Mouse (Mus musculus): ENCODE results near the gene Ptcra.
A peak's percentile ranks its signal among the peaks of the same experiment; 100 is the strongest.

Ptcra gene

DNA sequence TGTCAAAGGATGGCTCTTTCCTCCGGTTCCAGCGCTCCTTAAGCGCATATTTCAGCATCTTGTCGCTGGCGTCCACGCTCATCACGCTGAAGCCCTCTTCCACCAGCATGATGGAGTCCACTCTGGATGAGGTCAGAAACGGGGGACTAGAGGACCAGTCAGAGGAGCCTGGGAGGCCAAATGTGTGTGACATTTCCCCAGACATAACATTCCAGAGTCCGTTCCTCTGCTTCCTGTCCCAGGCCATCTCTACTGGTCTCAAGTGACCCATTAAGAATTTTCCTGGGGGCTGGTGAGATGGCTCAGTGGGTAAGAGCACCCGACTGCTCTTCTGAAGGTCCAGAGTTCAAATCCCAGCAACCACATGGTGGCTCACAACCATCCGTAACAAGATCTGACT, 36.2 kb downstream of the Ptcra start:
- no peak for DNase-seq (ENCODE audit: extremely low spot score, low read depth, low spot score)

DNA sequence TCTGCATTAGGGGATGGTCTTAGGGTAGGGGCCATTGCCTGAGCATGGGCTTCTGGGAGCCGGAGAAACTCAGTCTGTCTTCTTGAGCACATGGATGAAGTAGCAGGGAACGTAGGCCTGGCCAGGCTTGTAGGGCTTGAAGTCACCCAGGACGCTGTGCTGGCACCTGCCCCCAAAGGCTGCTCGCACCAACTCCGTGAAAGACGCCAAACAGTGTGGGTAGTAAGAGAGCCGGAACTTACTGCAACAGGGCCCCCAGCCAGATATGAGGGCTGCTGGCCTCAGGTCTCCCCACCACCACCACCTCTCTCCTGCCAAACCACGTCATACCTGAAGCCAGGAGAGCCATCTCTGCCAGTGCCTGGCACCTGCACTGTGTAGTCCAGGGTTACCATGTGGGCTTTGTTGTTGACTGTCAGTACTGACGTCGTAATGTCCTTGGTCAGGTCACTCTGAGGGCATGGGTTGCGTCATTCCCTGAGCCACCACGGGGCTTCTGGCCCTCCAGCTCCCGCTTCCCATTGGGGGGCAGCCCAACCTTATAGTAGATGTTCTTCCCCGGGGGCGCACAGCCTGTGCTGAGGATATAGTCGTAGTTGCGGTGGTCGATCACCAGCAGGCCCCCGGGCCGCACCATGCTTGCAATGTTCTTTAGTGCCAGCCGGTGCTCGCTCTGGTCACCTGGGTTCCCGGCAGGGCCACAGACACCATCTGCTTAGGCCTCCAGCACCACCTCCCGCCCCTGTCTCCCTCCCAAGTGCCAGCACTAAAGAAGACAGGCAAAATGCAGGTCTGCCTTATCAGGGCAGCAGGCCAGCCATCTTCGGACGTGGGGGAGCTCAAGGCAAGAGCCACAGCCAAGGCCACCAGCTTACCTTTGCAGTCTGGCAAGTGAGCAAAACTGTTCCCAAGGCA, 37.5 kb downstream of the Ptcra start:
- no peak for DNase-seq (ENCODE audit: extremely low spot score, low read depth, low spot score)

- DNase-seq (ENCODE audit: extremely low spot score, low read depth, low spot score) = peak; percentile 26
Observed at GRCm38 (mm10) chr17:46725273-46725672, 38.2 kb downstream of the Ptcra start.

DNA sequence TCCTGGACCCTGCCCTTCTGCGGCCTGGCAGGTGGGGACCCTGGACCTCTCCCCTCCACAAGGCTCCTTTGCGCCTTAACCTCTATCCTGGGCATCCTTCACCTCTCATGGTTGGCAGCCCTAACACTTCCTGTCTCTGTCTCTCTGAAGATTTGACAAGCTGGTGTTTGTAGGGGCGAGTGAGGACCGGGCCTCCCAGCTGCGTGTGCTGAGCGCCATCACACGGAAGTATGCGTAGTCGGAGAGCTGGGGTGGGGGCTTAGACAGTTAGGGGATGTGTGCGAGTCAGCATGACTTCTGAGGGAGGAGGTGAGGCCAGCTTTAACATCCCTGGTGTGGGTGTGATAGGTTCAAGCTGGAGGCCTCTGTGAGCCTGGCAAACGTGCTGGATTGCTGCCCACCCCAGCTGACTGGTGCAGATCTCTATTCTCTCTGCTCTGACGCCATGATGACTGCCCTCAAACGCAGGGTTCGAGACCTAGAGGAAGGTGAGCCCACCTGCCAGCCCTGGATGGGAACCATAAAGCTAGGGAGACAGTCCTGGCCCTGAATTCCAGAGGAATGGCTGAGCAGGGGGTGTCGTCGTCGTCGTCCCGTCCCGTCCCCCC, 38.9 kb downstream of the Ptcra start:
- DNase-seq (ENCODE audit: extremely low spot score, low read depth, low spot score) = no peak

DNA sequence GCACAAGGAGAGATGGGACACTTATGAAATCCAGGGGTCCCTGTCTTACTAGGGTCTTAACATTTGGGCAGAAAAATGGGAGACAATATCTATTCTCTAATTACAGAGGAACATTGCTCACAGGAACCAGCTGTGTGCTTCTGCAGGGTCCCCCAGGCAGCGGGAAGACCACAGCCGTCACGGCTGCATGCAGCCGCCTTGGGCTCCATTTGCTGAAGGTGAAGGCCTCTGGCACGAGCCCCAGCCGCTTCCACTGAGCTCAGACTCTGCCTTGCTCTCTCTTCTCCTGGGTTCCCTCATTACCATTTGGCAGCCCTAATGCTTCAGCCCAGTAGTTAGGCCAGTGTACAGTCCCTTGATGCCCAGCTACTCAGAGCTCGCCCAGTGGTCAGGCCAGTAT, 42.4 kb downstream of the Ptcra start:
- no peak for DNase-seq (ENCODE audit: extremely low spot score, low read depth, low spot score)

GRCm38 (mm10) chr17:46714756-46715481, 48.6 kb downstream of the Ptcra start:
- no peak for DNase-seq (ENCODE audit: extremely low spot score, low read depth, low spot score)

- no peak for DNase-seq (ENCODE audit: extremely low spot score, low read depth, low spot score)
Observed at GRCm38 (mm10) chr17:46713849-46714248, 49.7 kb downstream of the Ptcra start.

DNA sequence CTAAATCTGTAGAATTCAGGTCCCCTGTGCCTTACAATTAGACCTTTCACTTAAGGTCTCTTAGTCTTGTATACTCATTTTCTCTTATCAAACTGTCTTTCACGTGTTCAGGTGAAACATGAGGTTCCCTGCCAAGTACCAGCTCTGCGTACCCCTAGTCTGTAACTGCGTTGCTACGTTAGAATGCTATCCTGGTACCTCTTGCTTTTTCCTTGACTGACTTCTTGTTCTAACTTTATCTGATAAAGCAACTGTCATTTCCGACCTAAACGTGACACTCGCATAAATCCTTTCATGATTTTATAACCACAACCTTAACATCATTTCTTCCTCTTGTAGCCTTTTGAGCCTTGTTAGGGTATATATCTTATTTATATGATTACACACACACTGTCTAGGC, 51.1 kb downstream of the Ptcra start:
- no peak for DNase-seq (ENCODE audit: extremely low spot score, low read depth, low spot score)

- no peak for DNase-seq (ENCODE audit: extremely low spot score, low read depth, low spot score)
Observed at GRCm38 (mm10) chr17:46711612-46712271, 51.8 kb downstream of the Ptcra start.

GRCm38 (mm10) chr17:46710959-46711597, 52.4 kb downstream of the Ptcra start, which contains the start of gene Pex6:
Gene Pex6 (plus strand): TSS chr17:46711463.
- peak; percentile 73 for DNase-seq (ENCODE audit: extremely low spot score, low read depth, low spot score)

DNA sequence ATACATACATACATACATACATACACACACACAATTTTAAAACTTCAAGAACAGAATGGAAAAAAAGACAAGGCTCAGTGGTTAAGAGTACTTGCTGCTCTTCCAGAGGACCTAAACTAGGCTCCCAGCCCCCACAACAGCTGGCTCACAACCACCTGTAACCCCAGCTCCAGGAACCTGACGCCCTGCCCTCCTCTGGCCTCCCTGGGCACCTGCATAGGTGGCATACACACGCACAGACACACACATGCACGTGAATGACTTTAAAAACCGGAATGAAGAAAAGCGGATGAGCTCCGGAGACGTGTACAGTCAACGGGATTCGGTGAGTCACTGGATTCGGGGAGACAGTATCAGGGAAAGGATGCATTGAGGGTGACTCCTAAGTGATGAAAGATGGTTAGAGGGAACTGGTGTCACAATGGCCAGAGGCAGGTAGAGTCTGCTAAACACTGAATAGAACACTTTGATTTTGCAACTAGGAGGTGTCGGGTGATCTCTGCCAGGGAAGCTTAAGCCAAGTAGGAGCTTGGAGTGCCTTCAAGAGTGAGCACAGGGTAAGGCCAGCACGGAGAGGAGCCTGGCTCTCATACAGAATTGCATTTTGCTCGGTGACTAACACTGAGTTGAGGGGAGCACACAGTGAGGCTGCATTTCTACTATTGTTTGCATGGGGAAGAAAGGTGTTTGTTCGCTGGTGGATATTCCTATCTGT, 57.0 kb downstream of the Ptcra start:
- no peak for DNase-seq (ENCODE audit: extremely low spot score, low read depth, low spot score)

Measured in hindlimb bud, embryonic 11.5 days (tissue).